Mouse (Mus musculus): ENCODE data around the gene Kdm5b.

Gene Kdm5b

DNA sequence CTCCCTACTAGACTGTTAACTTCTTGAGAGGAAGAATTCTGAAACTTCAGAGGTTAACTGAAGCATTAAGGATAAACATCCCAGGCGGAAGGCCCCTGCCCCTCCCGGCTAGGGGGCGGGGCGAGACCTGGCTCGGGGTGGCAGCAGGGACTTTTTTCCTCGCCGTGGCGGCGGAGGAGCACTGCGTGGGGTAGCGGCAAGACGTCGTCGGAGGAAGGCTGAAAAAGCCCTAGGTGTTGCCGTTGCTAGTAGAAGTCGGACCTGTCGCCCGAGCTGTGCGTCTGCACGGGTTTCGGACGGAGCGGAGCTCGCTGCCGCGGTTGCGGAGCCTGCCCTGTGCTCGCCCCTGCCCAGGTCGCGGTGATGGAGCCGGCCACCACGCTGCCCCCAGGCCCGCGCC lies at the start of gene Kdm5b:
Kdm5b (plus strand) TSS at position 196 of the 400 bp plus-strand sequence.
- under 1% methylated on average over 34 of the region's 34 CpGs for WGBS

GRCm38 (mm10) chr1:134512183-134512582 lies 47.8 kb upstream of the Kdm5b start:
- WGBS: 69% methylated on average over 4 of the region's 4 CpGs

- 66% methylated on average over 6 of the region's 6 CpGs for WGBS
Observed at GRCm38 (mm10) chr1:134512584-134512983, 47.4 kb upstream of the Kdm5b start.

GRCm38 (mm10) chr1:134513312-134513860 lies 46.6 kb upstream of the Kdm5b start:
- WGBS: 6% methylated on average over 38 of the region's 38 CpGs

GRCm38 (mm10) chr1:134513876-134514590 lies 45.9 kb upstream of the Kdm5b start:
- whole genome bisulfite sequencing: 56% methylated on average over 16 of the region's 16 CpGs

GRCm38 (mm10) chr1:134515891-134516290 lies 44.1 kb upstream of the Kdm5b start:
- 64% methylated on average over 2 of the region's 2 CpGs for WGBS

- WGBS: 62% methylated on average over 4 of the region's 4 CpGs
Observed at GRCm38 (mm10) chr1:134516491-134517198, 43.3 kb upstream of the Kdm5b start.

GRCm38 (mm10) chr1:134517841-134518240 lies 42.1 kb upstream of the Kdm5b start:
- WGBS: 96% methylated on average over 14 of the region's 14 CpGs

DNA sequence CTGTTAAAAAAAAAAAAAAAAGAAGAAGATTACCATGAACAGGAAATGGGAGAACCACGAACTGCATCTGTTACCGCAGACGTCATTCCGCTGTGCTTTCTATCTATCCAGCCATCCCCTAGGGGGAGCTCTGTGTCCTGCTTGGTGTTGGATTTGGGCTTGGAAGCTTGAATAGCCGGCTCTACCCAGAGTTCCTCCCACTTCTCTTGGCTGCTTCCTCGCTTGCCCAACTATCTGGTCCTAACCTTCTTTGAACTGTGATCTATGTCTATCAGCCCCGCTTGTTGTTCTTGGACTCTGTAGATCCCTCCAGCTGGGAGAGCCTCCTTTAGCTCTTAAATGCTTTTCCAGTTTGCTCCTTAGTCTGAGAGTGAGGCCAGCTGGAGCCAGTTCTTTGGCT lies 41.3 kb upstream of the Kdm5b start:
- 15% methylated on average over 7 of the region's 7 CpGs for WGBS

- 89% methylated on average over 5 of the region's 5 CpGs for WGBS
Observed at GRCm38 (mm10) chr1:134519201-134519600, 40.8 kb upstream of the Kdm5b start.

DNA sequence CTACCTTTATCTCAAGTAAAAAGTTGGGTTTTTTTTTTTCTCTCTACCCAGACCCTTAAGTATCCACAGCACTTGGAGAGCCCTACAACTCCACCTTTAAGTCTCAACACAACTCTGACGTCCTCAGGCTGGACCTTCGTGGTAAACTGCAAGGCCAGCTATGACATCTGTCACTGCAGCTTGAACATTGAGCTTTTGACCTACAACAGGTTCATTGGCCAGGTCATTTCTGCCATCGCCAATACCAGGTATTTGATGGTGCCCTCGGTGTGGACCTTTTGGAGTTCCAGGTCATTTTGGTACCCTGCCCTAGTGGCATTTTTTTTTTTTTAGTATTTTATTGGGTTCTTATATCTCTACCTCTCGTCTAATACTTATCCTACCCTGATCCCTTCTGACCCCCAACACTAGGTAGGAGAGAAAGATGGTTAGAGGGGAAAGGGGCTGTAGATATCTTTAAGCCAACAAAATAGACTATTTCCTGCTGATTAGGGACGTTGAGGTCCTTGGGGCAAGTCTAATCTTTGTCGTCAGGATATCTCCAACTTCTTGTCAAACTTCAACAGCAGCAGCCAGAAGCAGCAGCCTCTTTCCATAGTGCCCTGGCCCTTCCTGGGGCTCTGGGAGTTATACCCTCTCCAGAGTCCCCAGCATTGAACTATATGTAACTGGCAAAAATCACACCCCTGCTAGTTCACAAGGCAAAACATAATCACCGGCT lies 39.8 kb upstream of the Kdm5b start:
- 90% methylated on average over 8 of the region's 8 CpGs for WGBS

DNA sequence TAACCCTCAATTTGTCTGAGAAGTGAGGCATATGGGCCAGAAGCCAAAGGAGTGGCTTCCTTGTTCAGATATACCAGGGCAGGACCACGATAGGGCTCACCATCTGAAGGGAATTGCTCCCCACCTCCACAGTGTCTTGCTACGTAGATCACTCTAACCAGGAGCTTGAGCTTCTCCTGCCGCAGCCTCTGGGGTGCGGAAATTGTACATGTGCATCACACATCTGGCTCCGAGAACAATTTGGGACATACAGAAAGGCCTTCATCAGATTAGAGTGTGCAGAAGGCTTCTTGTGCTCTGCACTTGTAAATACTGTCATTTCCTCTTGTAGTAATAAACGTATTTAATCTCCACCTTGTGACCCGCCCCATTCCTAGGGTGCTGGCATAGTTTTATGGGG lies 38.8 kb upstream of the Kdm5b start:
- 91% methylated on average over 7 of the region's 7 CpGs for WGBS

DNA sequence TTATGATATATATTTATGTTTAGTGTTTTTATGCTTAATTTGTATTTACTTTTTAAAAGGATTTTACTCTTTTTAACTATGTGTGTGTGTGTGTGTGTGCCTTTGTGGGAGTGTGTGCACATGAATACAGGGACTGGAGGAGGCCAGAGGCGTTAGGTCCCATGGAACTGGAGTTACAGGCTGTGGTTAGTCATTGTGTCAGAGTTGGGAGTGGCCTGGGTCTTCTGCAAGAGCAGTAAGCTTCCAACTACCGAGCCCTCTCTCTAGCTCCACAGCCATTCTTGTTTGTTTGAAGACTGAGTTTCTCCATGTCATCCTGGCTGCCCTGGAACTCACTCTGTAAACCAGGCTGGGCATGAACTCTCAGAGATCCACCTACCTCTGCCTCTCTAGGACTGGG lies 37.6 kb upstream of the Kdm5b start:
- 83% methylated on average over 2 of the region's 2 CpGs for WGBS

GRCm38 (mm10) chr1:134524424-134524823 lies 35.5 kb upstream of the Kdm5b start:
- WGBS: 81% methylated on average over 5 of the region's 5 CpGs

DNA sequence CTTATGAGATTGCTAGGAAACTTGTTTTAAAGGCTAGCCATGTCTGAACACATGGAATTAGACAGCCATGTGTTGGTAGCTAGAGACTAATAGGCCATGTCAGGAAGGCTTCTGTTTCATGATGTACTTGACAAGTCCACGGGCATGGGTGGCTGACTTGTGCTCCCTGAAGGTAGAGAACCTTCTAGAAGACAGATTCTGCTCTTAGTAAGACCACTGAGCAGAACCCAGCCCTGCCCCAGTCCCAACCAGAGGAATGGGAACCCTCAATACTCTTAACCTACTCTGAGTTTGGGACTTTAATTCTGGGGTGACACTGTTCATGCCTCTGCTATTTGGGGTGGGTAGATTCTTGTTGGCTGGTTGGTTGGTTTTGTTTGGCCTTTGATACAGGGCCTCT lies 35.0 kb upstream of the Kdm5b start:
- 94% methylated on average over 1 of the region's 1 CpGs for WGBS

- WGBS: 84% methylated on average over 6 of the region's 6 CpGs
Observed at GRCm38 (mm10) chr1:134526752-134527151, 33.2 kb upstream of the Kdm5b start.

DNA sequence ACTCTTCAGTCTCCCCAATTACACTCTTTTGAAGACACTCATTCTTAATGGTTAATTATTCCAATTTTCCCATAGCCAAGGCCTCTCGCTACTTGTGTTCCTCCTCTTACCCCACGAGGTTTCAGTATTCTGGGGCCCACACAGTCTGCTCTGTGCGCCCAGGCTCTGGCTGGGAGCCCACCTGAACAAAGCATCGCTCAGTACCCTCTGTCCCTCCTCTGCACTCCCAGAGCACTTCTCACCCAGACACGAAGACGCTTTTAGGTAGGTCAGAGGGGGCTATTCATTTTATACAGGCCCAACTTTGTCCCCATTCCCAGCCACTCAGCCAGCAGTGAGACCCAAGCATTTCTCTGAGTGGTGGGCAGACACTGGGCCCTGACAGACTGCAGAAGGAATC lies 29.4 kb upstream of the Kdm5b start:
- 66% methylated on average over 6 of the region's 6 CpGs for WGBS

GRCm38 (mm10) chr1:134533710-134534109 lies 26.3 kb upstream of the Kdm5b start:
- 96% methylated on average over 10 of the region's 10 CpGs for WGBS

GRCm38 (mm10) chr1:134535054-134535453 lies 24.9 kb upstream of the Kdm5b start:
- 100% methylated on average over 1 of the region's 1 CpGs for WGBS

- 66% methylated on average over 3 of the region's 3 CpGs for WGBS
Observed at GRCm38 (mm10) chr1:134535513-134535912, 24.5 kb upstream of the Kdm5b start.

DNA sequence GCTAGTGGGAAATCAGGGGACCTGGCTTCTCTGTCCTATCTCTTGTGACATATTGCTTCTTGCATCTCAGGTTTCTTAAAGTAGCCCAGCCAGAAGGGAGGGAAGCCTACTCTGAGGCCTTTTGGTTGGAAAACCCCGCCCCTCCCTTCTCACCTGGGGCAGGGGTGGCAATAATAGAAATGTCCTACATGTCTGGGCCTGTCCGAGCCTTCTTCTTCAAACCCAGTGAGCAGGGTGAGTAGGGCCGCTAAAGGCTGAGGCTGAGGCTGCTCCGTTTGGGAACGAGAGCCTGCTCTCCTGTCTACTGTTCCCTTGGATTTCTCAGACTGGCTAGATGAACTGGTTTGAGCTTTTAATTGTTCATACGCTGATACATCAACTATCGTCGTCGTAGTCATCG lies 19.4 kb upstream of the Kdm5b start:
- 96% methylated on average over 10 of the region's 10 CpGs for WGBS

DNA sequence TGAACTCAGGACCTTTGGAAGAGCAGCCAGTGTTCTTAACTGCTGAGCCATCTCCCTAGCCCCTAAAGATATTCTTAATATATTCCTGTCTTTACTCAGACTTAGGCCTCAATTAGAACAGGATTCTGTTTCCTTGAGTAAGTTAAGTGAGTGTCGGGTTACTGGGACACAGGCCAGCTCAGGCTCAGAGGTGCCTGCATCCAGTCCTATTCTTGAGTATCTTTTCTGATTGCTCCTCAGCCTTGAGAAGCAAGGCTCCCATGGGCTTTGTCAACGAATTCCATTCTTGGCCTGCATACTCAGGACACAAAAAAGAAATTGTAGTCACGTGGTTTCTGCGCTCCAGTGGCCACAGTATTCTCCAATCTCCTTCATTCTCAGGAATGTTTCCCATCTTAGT lies 11.7 kb upstream of the Kdm5b start:
- WGBS: 70% methylated on average over 4 of the region's 4 CpGs
